Mouse (Mus musculus) cerebellum, postnatal 36 days (tissue): ENCODE data around the gene Vmn1r65.
"Not testable (repeated sequence)": the region's sequence is repeated elsewhere in the genome, so short reads cannot be mapped to it uniquely, and the experiment has no call there.

ENCODE experiments used
- DNase-seq, 2 experiments: peaks; one replicate each; pipeline ENCODE4 v3.0.0; 2021 to 2022; ENCODE audit warnings: mixed read lengths in 2 of 2

The Vmn1r65 gene

GRCm38 (mm10) chr7:6010910-6011309 is at the start of gene Vmn1r65:
Gene Vmn1r65 (minus strand): TSS chr7:6011010.
- DNase-seq: no peak

GRCm38 (mm10) chr7:6044861-6045260 is 34.1 kb upstream of the Vmn1r65 start, which contains the start of gene Nlrp4c:
Gene Nlrp4c (plus strand): TSS chr7:6045161.
- DNase-seq: no peak

- DNase-seq: not testable (repeated sequence)
Observed at GRCm38 (mm10) chr7:5982426-5982825, 28.4 kb downstream of the Vmn1r65 start.

- not testable (repeated sequence) for DNase-seq
Observed at GRCm38 (mm10) chr7:5972546-5972945, 38.3 kb downstream of the Vmn1r65 start.
